Mouse (Mus musculus) MEL (cell line): Measurements from ENCODE around the gene G3bp2. TPM values are rescaled to one million over a fixed set of nuclear protein-coding genes. Genes with fewer than 3 reads are reported as not detected.

Experiments used
- DNase-seq: peaks from one replicate; pipeline ENCODE4 v3.0.0; 2011; ENCODE audit warnings: low read depth, low spot score
- H3K27ac ChIP-seq: 2 replicates; pipeline ENCODE4 v1.5.1; 2012; ENCODE audit warnings: low read depth, mild to moderate bottlenecking, control low read depth, low read length, moderate library complexity; ENCODE audit not compliant: control insufficient read depth
- H3K27me3 ChIP-seq, 2 experiments: fragments of 150-350 bp in 1 of 2; sonication (generic) in 1 of 2; 2 replicates each; pipeline ENCODE4 v1.6.1; 2012; ENCODE audit warnings: low read length in 2 of 2, mild to moderate bottlenecking in 2 of 2, improper control_type of control experiment in 1 of 2, moderate library complexity in 1 of 2; ENCODE audit not compliant: insufficient read depth in 2 of 2, control insufficient read depth in 1 of 2
- H3K36me3 ChIP-seq, 2 experiments: 2 replicates each; pipeline ENCODE4 v1.6.1; 2012 to 2014; ENCODE audit warnings: low read length in 2 of 2, improper control_type of control experiment in 1 of 2, inconsistent platforms in 1 of 2, mild to moderate bottlenecking in 1 of 2; ENCODE audit not compliant: insufficient read depth in 2 of 2, control insufficient read depth in 1 of 2
- H3K4me1 ChIP-seq, 2 experiments: fragments of 150-350 bp in 1 of 2; sonication (generic) in 1 of 2; 2 replicates each; pipeline ENCODE4 v1.6.1; 2012; ENCODE audit warnings: low read length in 2 of 2, improper control_type of control experiment in 1 of 2, mild to moderate bottlenecking in 1 of 2; ENCODE audit not compliant: insufficient read depth in 2 of 2, control insufficient read depth in 1 of 2
- H3K4me3 ChIP-seq, 2 experiments: fragments of 150-350 bp in 1 of 2; sonication (generic) in 1 of 2; 2 replicates each; pipeline ENCODE4 v1.5.1; 2012; ENCODE audit warnings: low read depth in 2 of 2, low read length in 2 of 2, mild to moderate bottlenecking in 2 of 2, moderate library complexity in 2 of 2, control low read depth in 1 of 2, improper control_type of control experiment in 1 of 2; ENCODE audit not compliant: control insufficient read depth in 1 of 2, insufficient read depth in 1 of 2
- H3K79me2 ChIP-seq: 2 replicates; pipeline ENCODE4 v1.6.1; 2012; ENCODE audit warnings: mild to moderate bottlenecking, low read length, moderate library complexity; ENCODE audit not compliant: control insufficient read depth, poor library complexity, insufficient read depth
- H3K9ac ChIP-seq: 2 replicates; pipeline ENCODE4 v1.6.1; 2012; ENCODE audit warnings: low read depth, mild to moderate bottlenecking, control low read depth, low read length, moderate library complexity; ENCODE audit not compliant: control insufficient read depth, poor library complexity, severe bottlenecking
- H3K9me3 ChIP-seq: fragments of 150-350 bp; sonication (generic); replicated peaks from 2 replicates; pipeline ENCODE4 v1.6.1; 2012; ENCODE audit warnings: mild to moderate bottlenecking, low read length, improper control_type of control experiment, moderate library complexity; ENCODE audit not compliant: insufficient read depth
- CHD1 ChIP-seq: IDR thresholded peaks from 2 replicates; pipeline ENCODE4 v1.6.1; 2012; ENCODE audit warnings: low read depth, mild to moderate bottlenecking, inconsistent platforms, low read length, improper control_type of control experiment
- ELF1 ChIP-seq: IDR thresholded peaks from 2 replicates; pipeline ENCODE4 v1.6.1; 2014; ENCODE audit warnings: low read depth, mild to moderate bottlenecking, inconsistent platforms, low read length, improper control_type of control experiment, moderate library complexity
- ETS1 ChIP-seq: IDR thresholded peaks from 2 replicates; pipeline ENCODE4 v1.6.1; 2012; ENCODE audit warnings: low read depth, mild to moderate bottlenecking, inconsistent platforms, low read length, improper control_type of control experiment, moderate library complexity
- GABPA ChIP-seq: IDR thresholded peaks from 2 replicates; pipeline ENCODE4 v1.6.1; 2012; ENCODE audit warnings: low read depth, mild to moderate bottlenecking, inconsistent platforms, low read length, improper control_type of control experiment, moderate library complexity
- HCFC1 ChIP-seq: IDR thresholded peaks from 2 replicates; pipeline ENCODE4 v1.6.1; 2012; ENCODE audit warnings: low read depth, mild to moderate bottlenecking, inconsistent platforms, low read length, improper control_type of control experiment, moderate library complexity
- MAX ChIP-seq: IDR thresholded peaks from 2 replicates; pipeline ENCODE4 v1.6.1; 2011; ENCODE audit warnings: low read length, improper control_type of control experiment
- MAZ ChIP-seq: IDR thresholded peaks from 2 replicates; pipeline ENCODE4 v1.6.1; 2012; ENCODE audit warnings: low read depth, mild to moderate bottlenecking, inconsistent platforms, low read length, improper control_type of control experiment
- MXI1 ChIP-seq: IDR thresholded peaks from 2 replicates; pipeline ENCODE4 v1.6.1; 2011; ENCODE audit warnings: mild to moderate bottlenecking, low read depth, low read length, improper control_type of control experiment
- NRF1 ChIP-seq: IDR thresholded peaks from 2 replicates; pipeline ENCODE4 v1.6.1; 2014; ENCODE audit warnings: low read depth, mild to moderate bottlenecking, inconsistent platforms, low read length, improper control_type of control experiment, moderate library complexity; ENCODE audit not compliant: poor library complexity, insufficient read depth, severe bottlenecking
- POLR2A ChIP-seq, 2 experiments: IDR thresholded peaks; 2 replicates each; pipeline ENCODE4 v1.6.1; 2011 to 2012; ENCODE audit warnings: low read length in 2 of 2, mild to moderate bottlenecking in 2 of 2, control low read depth in 1 of 2, improper control_type of control experiment in 1 of 2, low read depth in 1 of 2, moderate library complexity in 1 of 2; ENCODE audit not compliant: control insufficient read depth in 1 of 2, insufficient read depth in 1 of 2, poor library complexity in 1 of 2
- POLR2AphosphoS5 ChIP-seq: IDR thresholded peaks from 2 replicates; pipeline ENCODE4 v1.6.1; 2012; ENCODE audit warnings: low read depth, borderline replicate concordance, mild to moderate bottlenecking, inconsistent platforms, low read length, moderate library complexity, mixed read lengths
- RAD21 ChIP-seq: IDR thresholded peaks from 2 replicates; pipeline ENCODE4 v1.6.1; 2011; ENCODE audit warnings: mild to moderate bottlenecking, low read depth, low read length, improper control_type of control experiment
- SIN3A ChIP-seq: IDR thresholded peaks from 2 replicates; pipeline ENCODE4 v1.6.1; 2012; ENCODE audit warnings: low read length, improper control_type of control experiment, inconsistent platforms
- TBP ChIP-seq: IDR thresholded peaks from 2 replicates; pipeline ENCODE4 v1.8.0; 2011; ENCODE audit warnings: low read depth, low read length, improper control_type of control experiment
- UBTF ChIP-seq: IDR thresholded peaks from 2 replicates; pipeline ENCODE4 v1.6.1; 2012; ENCODE audit warnings: low read depth, mild to moderate bottlenecking, inconsistent platforms, low read length, improper control_type of control experiment, moderate library complexity, borderline replicate concordance; ENCODE audit not compliant: insufficient read depth
- USF2 ChIP-seq, 2 experiments: IDR thresholded peaks; 2 replicates each; pipeline ENCODE4 v1.6.1; 2011 to 2012; ENCODE audit warnings: improper control_type of control experiment in 2 of 2, low read length in 2 of 2, borderline replicate concordance in 1 of 2, inconsistent platforms in 1 of 2, low read depth in 1 of 2, mild to moderate bottlenecking in 1 of 2; ENCODE audit not compliant: insufficient read depth in 1 of 2
- ZC3H11A ChIP-seq: IDR thresholded peaks from 2 replicates; pipeline ENCODE4 v1.6.1; 2012; ENCODE audit warnings: low read depth, mild to moderate bottlenecking, inconsistent platforms, low read length, improper control_type of control experiment
- ZKSCAN1 ChIP-seq: IDR thresholded peaks from 2 replicates; pipeline ENCODE4 v1.6.1; 2012; ENCODE audit warnings: low read depth, mild to moderate bottlenecking, inconsistent platforms, low read length, improper control_type of control experiment, moderate library complexity
- ZNF384 ChIP-seq: IDR thresholded peaks from 2 replicates; pipeline ENCODE4 v1.6.1; 2012; ENCODE audit warnings: low read depth, mild to moderate bottlenecking, inconsistent platforms, low read length, improper control_type of control experiment
- polyA plus RNA-seq, 2 experiments: library from polyadenylated mRNA; stranded (reverse) in 1 of 2; unstranded in 1 of 2; fragments of >175 nt in 1 of 2; fragments of >200 nt in 1 of 2; gene quantifications; 2 replicates each; pipeline versions ENCODE4 v1.2.1 to v1.2.4; 2012; ENCODE audit warnings: low replicate concordance in 2 of 2, low read depth in 1 of 2; ENCODE audit not compliant: insufficient read length in 2 of 2, insufficient read depth in 1 of 2, missing spikeins in 1 of 2
- total RNA-seq: library from RNA; depleted of rRNA; stranded (reverse); fragments of 300-350 nt; gene quantifications from 2 replicates; pipeline ENCODE4 v1.2.3, GENCODE M21; 2012

The G3bp2 gene
- total and polyA plus RNA-seq, 3 experiments: 42.8 to 177 (median 65.5) TPM

DNA sequence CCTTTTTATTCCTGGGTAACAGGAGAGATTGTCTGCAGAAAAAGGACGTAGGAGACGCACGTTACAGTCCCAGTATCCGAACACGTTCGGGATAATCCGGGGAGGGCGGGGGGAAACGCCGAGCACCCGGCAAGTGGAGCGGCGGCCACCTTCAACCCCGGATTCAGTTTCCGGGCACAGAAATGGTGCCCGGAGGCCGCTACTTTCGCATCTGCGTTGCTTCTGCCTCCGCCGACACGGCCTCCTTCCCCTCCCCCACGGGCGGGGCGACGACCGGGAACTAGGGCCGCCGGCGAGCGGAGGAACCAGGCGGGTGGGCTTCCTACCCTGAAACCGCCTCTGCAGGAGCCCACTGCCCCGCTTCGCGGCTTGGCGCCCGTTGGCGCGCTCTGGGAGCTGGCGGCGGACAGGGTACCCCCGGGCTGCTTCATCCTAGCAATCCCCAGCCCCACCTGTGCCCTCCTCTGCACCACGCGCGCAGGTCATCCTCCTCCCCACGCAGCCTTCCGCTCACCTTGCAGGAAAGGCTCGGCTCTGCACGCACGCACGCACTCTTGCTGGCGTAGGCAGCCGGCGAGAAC is 608 bp downstream of the G3bp2 start (continued):
- TF ChIP-seq UBTF (no peak), ZKSCAN1 (no peak), ZC3H11A (no peak), MAZ (peak; percentile 70; the same call in 1 of the 2 replicates), POLR2A (IDR thresholded peaks at IDR 0.05; ENCODE audit: control insufficient read depth in 1 of 2, insufficient read depth in 1 of 2, low read depth in 1 of 2, low read length in 2 of 2, poor library complexity in 1 of 2) (peak in 1 of 2 experiments; percentile 21; a peak in 2 of 4 replicates), ELF1 (0 out of 2 replicates have a peak, but pooled peaks have one; percentile 13), GABPA (no peak), ETS1 (no peak)

DNA sequence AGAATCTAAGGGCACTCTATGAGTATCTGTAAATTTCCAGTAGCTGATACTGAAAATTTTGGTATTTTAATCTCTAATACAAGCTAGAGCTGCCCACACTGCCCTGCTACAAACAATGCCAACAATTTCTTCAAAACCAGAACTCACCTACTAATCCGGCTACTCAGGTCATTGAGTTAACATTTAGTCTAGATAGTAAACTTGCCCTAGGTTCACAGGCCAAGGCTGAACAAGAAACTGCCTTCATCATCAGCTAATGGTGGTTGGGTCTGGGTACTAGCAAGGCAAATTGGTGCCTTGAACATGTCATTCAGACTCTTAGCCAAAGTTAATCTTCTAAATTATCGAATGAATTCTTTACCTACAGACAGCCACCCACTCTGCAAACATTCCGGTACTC is 2.2 kb downstream of the G3bp2 start:
- Histone ChIP-seq H3K4me3 (peak overlapping the region; percentile 7 to 76; a peak in 3 of 4 replicates), H3K27me3 (no peaks in the 10 kb centered on the region), H3K27ac (no peak overlapping the region), H3K9me3 (no peaks in the 10 kb centered on the region), H3K9ac (peak overlapping the region; percentile 81), H3K4me1 (peaks cover 15 to 24% of the 10 kb centered on the region in 2 experiments), H3K79me2 (peaks cover 60% of the 10 kb centered on the region), H3K36me3 (peaks cover 0 to 35% of the 10 kb centered on the region in 2 experiments)
- TF ChIP-seq SIN3A (no peak), RAD21 (no peak), TBP (no peak), POLR2AphosphoS5 (no peak), ZC3H11A (no peak), ELF1 (no peak), MAX (no peak), CHD1 (no peak), MXI1 (no peak), USF2 (IDR thresholded peaks at IDR 0.05; ENCODE audit: borderline replicate concordance in 1 of 2, insufficient read depth in 1 of 2, low read depth in 1 of 2, low read length in 2 of 2) (no peak), ZKSCAN1 (no peak), NRF1 (no peak), HCFC1 (no peak), ZNF384 (no peak)
- peak; percentile 15 for DNase-seq
